Mouse (Mus musculus) limb, embryonic 11.5 days (tissue): ENCODE data around the gene Dek. TPM values are rescaled to one million over a fixed set of nuclear protein-coding genes. Genes with fewer than 3 reads are reported as not detected.

Source experiments
- ATAC-seq: fragments of 200-750 bp; cut with Nextera tagmentation; 2 replicates; pipeline ENCODE4 v1.8.0; 2017; ENCODE audit warnings: low read depth; ENCODE audit not compliant: insufficient number of reproducible peaks, low FRiP score, low TSS enrichment
- DNase-seq: peaks from one replicate; pipeline ENCODE4 v3.0.0-alpha.2; 2015; ENCODE audit warnings: low spot score
- H3K27ac ChIP-seq: fragments of 300-500 bp; sonication (generic); replicated peaks from 2 replicates; pipeline ENCODE4 v1.5.1; 2014; ENCODE audit warnings: low read depth, mild to moderate bottlenecking, low read length
- H3K27me3 ChIP-seq: fragments of 300-500 bp; sonication (generic); 2 replicates; pipeline ENCODE4 v1.6.1; 2014; ENCODE audit warnings: mild to moderate bottlenecking, low read length, mixed read lengths; ENCODE audit not compliant: control insufficient read depth, insufficient read depth
- H3K36me3 ChIP-seq: fragments of 300-500 bp; sonication (generic); 2 replicates; pipeline ENCODE4 v1.6.1; 2014; ENCODE audit warnings: mild to moderate bottlenecking, low read length, moderate library complexity, mixed read lengths; ENCODE audit not compliant: control insufficient read depth, insufficient read depth
- H3K4me1 ChIP-seq: fragments of 300-500 bp; sonication (generic); 2 replicates; pipeline ENCODE4 v1.6.1; 2014; ENCODE audit warnings: low read length, mixed read lengths; ENCODE audit not compliant: control insufficient read depth, insufficient read depth
- H3K4me2 ChIP-seq: fragments of 300-500 bp; sonication (generic); 2 replicates; pipeline ENCODE4 v1.6.1; 2014; ENCODE audit warnings: low read depth, mild to moderate bottlenecking, moderate library complexity; ENCODE audit not compliant: severe bottlenecking
- H3K4me3 ChIP-seq: fragments of 300-500 bp; sonication (generic); 2 replicates; pipeline ENCODE4 v1.5.1; 2014; ENCODE audit warnings: low read depth, low read length
- H3K9ac ChIP-seq: fragments of 300-500 bp; sonication (generic); 2 replicates; pipeline ENCODE4 v1.6.1; 2014; ENCODE audit warnings: mild to moderate bottlenecking, low read length
- H3K9me3 ChIP-seq: fragments of 300-500 bp; sonication (generic); 2 replicates; pipeline ENCODE4 v1.6.1; 2016; ENCODE audit warnings: low read length; ENCODE audit not compliant: control insufficient read depth
- WGBS: fragments of 180-500 bp; shearing (Covaris S2); extraction: QIAGEN DNeasy Blood & Tissue Kit; methylation state at CpG from one replicate; pipeline ENCODE4 v1.1.7; 2014; 5-methylcytosine and 5-hydroxymethylcytosine counted together
- polyA plus RNA-seq: library from polyadenylated mRNA; unstranded; fragments of >200 nt; fragmentation: Nextera tagmentation; extraction: Ambion mirVana; gene quantifications from 2 replicates; pipeline ENCODE4 v1.2.1, GENCODE M21; 2014

Gene Dek
- polyA plus RNA-seq, 1 experiment from 2014 or later, result 375 TPM

GRCm38 (mm10) chr13:47066516-47066915 is 39.5 kb downstream of the Dek start:
- 0 out of 2 replicates have a peak, but pooled peaks cover 2% of the 10 kb centered on the region for H3K4me1 ChIP-seq
- H3K9me3 ChIP-seq, result no peaks in the 10 kb centered on the region
- no peaks in the 10 kb centered on the region for H3K27me3 ChIP-seq
- WGBS, result 95% methylated on average over 10 of the region's 10 CpGs
- no peak overlapping the region for H3K4me2 ChIP-seq
- H3K27ac ChIP-seq, result no peak overlapping the region
- no peaks in the 10 kb centered on the region; the same call in 1 of the 2 replicates for H3K36me3 ChIP-seq
- DNase-seq (no peak), ATAC-seq (no peak)
- no peak overlapping the region for H3K4me3 ChIP-seq
- no peak overlapping the region for H3K9ac ChIP-seq

GRCm38 (mm10) chr13:47063985-47064760 is 41.8 kb downstream of the Dek start:
- no peak overlapping the region for H3K9ac ChIP-seq
- 83% methylated on average over 15 of the region's 15 CpGs for WGBS
- H3K4me2 ChIP-seq, result no peak overlapping the region
- H3K27ac ChIP-seq, result no peak overlapping the region
- H3K4me1 ChIP-seq, result no peaks in the 10 kb centered on the region
- H3K9me3 ChIP-seq, result no peaks in the 10 kb centered on the region
- no peaks in the 10 kb centered on the region; the same call in 1 of the 2 replicates for H3K36me3 ChIP-seq
- DNase-seq (no peak), ATAC-seq (no peak)
- H3K27me3 ChIP-seq, result no peaks in the 10 kb centered on the region
- H3K4me3 ChIP-seq, result no peak overlapping the region

- Histone ChIP-seq H3K4me3 (no peak overlapping the region), H3K36me3 (no peaks in the 10 kb centered on the region; the same call in 1 of the 2 replicates), H3K27me3 (no peaks in the 10 kb centered on the region), H3K27ac (no peak overlapping the region), H3K9ac (no peak overlapping the region), H3K9me3 (no peaks in the 10 kb centered on the region), H3K4me1 (no peaks in the 10 kb centered on the region), H3K4me2 (no peak overlapping the region)
- ATAC-seq, result no peak
- WGBS, result 93% methylated on average over 17 of the region's 17 CpGs
- DNase-seq, result no peak
These were observed 43.2 kb downstream of the Dek start for GRCm38 (mm10) chr13:47062756-47063155.

- 93% methylated on average over 5 of the region's 5 CpGs for WGBS
- no peaks in the 10 kb centered on the region for H3K9me3 ChIP-seq
- peaks cover 3% of the 10 kb centered on the region; the same call in 1 of the 2 replicates for H3K36me3 ChIP-seq
- H3K27me3 ChIP-seq, result no peaks in the 10 kb centered on the region
- no peak for ATAC-seq
- H3K4me1 ChIP-seq, result no peaks in the 10 kb centered on the region
- DNase-seq, result no peak
- no peak overlapping the region for H3K4me3 ChIP-seq
- no peak overlapping the region for H3K27ac ChIP-seq
- no peak overlapping the region for H3K9ac ChIP-seq
- H3K4me2 ChIP-seq, result no peak overlapping the region
These were observed 49.2 kb downstream of the Dek start for GRCm38 (mm10) chr13:47056781-47057180.

- Histone ChIP-seq H3K9me3 (no peaks in the 10 kb centered on the region), H3K36me3 (peaks cover 3% of the 10 kb centered on the region; the same call in 1 of the 2 replicates), H3K4me3 (no peak overlapping the region), H3K4me2 (no peak overlapping the region), H3K4me1 (no peaks in the 10 kb centered on the region), H3K27me3 (no peaks in the 10 kb centered on the region), H3K9ac (no peak overlapping the region), H3K27ac (no peak overlapping the region)
- no peak for DNase-seq
- WGBS, result 86% methylated on average over 11 of the region's 11 CpGs
- ATAC-seq, result no peak
These were observed 49.9 kb downstream of the Dek start for GRCm38 (mm10) chr13:47056126-47056525.

GRCm38 (mm10) chr13:47053971-47054370 is 52.0 kb downstream of the Dek start:
- 89% methylated on average over 10 of the region's 10 CpGs for WGBS
- no peaks in the 10 kb centered on the region for H3K4me1 ChIP-seq
- no peak overlapping the region for H3K9ac ChIP-seq
- H3K9me3 ChIP-seq, result no peaks in the 10 kb centered on the region
- H3K4me2 ChIP-seq, result no peak overlapping the region
- ATAC-seq, result no peak
- H3K4me3 ChIP-seq, result no peak overlapping the region
- H3K27ac ChIP-seq, result no peak overlapping the region
- H3K27me3 ChIP-seq, result no peaks in the 10 kb centered on the region
- H3K36me3 ChIP-seq, result peaks cover 3% of the 10 kb centered on the region; the same call in 1 of the 2 replicates
- DNase-seq, result no peak

- 85% methylated on average over 4 of the region's 4 CpGs for WGBS
These were observed 56.0 kb downstream of the Dek start for GRCm38 (mm10) chr13:47050009-47050408.

GRCm38 (mm10) chr13:47047996-47048395 is 58.0 kb downstream of the Dek start:
- Histone ChIP-seq H3K4me3 (no peak overlapping the region), H3K9ac (no peak overlapping the region), H3K27me3 (no peaks in the 10 kb centered on the region), H3K36me3 (no peaks in the 10 kb centered on the region; the same call in 1 of the 2 replicates), H3K4me1 (no peaks in the 10 kb centered on the region; the same call in 1 of the 2 replicates), H3K27ac (no peak overlapping the region), H3K9me3 (no peaks in the 10 kb centered on the region), H3K4me2 (no peak overlapping the region)
- no peak for ATAC-seq
- DNase-seq, result no peak
- 93% methylated on average over 4 of the region's 4 CpGs for WGBS

More at GRCm38 (mm10) chr13:47050009-47050408, 56.0 kb downstream of the Dek start:
- Histone ChIP-seq H3K9ac (no peak overlapping the region), H3K27me3 (no peaks in the 10 kb centered on the region), H3K4me2 (no peak overlapping the region), H3K4me1 (no peaks in the 10 kb centered on the region), H3K9me3 (no peaks in the 10 kb centered on the region), H3K27ac (no peak overlapping the region), H3K36me3 (no peaks in the 10 kb centered on the region; the same call in 1 of the 2 replicates), H3K4me3 (no peak overlapping the region)
- ATAC-seq (no peak), DNase-seq (no peak)
